Mouse (Mus musculus) intestine, postnatal 0 days (tissue): ENCODE results near the gene Tcl1. TPM values are rescaled to one million over a fixed set of nuclear protein-coding genes. Genes with fewer than 3 reads are reported as not detected.

ENCODE experiments used
- ATAC-seq: fragments of 200-750 bp; cut with Nextera tagmentation; 2 replicates; pipeline ENCODE4 v1.8.0; 2017; ENCODE audit warnings: mild to moderate bottlenecking, moderate TSS enrichment, moderate library complexity
- H3K27ac ChIP-seq: fragments of 300-500 bp; sonication (generic); 2 replicates; pipeline ENCODE4 v1.5.1; 2014; ENCODE audit warnings: mild to moderate bottlenecking, low read depth, low read length, moderate library complexity
- H3K27me3 ChIP-seq: fragments of 300-500 bp; sonication (generic); replicated peaks from 2 replicates; pipeline ENCODE4 v1.6.1; 2014; ENCODE audit warnings: low read length, mixed read lengths; ENCODE audit not compliant: control insufficient read depth, insufficient read depth
- H3K36me3 ChIP-seq: fragments of 300-500 bp; sonication (generic); 2 replicates; pipeline ENCODE4 v1.6.1; 2014; ENCODE audit warnings: mild to moderate bottlenecking, moderate library complexity; ENCODE audit not compliant: control insufficient read depth, insufficient read depth
- H3K4me1 ChIP-seq: fragments of 300-500 bp; sonication (generic); replicated peaks from 2 replicates; pipeline ENCODE4 v1.6.1; 2014; ENCODE audit warnings: antibody characterized with exemption, low read length, mixed read lengths; ENCODE audit not compliant: control insufficient read depth, insufficient read depth
- H3K4me2 ChIP-seq: fragments of 300-500 bp; sonication (generic); replicated peaks from 2 replicates; pipeline ENCODE4 v1.6.1; 2014; ENCODE audit warnings: low read depth, mild to moderate bottlenecking, moderate library complexity
- H3K4me3 ChIP-seq: fragments of 300-500 bp; sonication (generic); 2 replicates; pipeline ENCODE4 v1.5.1; 2014; ENCODE audit warnings: low read depth, low read length
- H3K9ac ChIP-seq: fragments of 300-500 bp; sonication (generic); 2 replicates; pipeline ENCODE4 v1.6.1; 2014; ENCODE audit warnings: mild to moderate bottlenecking, low read depth, low read length
- H3K9me3 ChIP-seq: fragments of 300-500 bp; sonication (generic); 2 replicates; pipeline ENCODE4 v1.6.1; 2016; ENCODE audit warnings: mixed run types; ENCODE audit not compliant: control insufficient read depth
- CTCF ChIP-seq: sonication (generic); IDR thresholded peaks from 2 replicates; pipeline ENCODE4 v1.5.1; 2016; ENCODE audit warnings: low read depth, mild to moderate bottlenecking, control low read depth, antibody characterized with exemption, moderate library complexity
- WGBS: fragments of 180-500 bp; shearing (Covaris S2); extraction: QIAGEN DNeasy Blood & Tissue Kit; methylation state at CpG from one replicate; pipeline ENCODE4 v1.1.7; 2014; 5-methylcytosine and 5-hydroxymethylcytosine counted together
- polyA plus RNA-seq: library from polyadenylated mRNA; unstranded; fragments of >200 nt; fragmentation: Nextera tagmentation; extraction: Ambion mirVana; gene quantifications from 2 replicates; pipeline ENCODE4 v1.2.1, GENCODE M21; 2015

Gene Tcl1
- not detected in 2 replicates for polyA plus RNA-seq

DNA sequence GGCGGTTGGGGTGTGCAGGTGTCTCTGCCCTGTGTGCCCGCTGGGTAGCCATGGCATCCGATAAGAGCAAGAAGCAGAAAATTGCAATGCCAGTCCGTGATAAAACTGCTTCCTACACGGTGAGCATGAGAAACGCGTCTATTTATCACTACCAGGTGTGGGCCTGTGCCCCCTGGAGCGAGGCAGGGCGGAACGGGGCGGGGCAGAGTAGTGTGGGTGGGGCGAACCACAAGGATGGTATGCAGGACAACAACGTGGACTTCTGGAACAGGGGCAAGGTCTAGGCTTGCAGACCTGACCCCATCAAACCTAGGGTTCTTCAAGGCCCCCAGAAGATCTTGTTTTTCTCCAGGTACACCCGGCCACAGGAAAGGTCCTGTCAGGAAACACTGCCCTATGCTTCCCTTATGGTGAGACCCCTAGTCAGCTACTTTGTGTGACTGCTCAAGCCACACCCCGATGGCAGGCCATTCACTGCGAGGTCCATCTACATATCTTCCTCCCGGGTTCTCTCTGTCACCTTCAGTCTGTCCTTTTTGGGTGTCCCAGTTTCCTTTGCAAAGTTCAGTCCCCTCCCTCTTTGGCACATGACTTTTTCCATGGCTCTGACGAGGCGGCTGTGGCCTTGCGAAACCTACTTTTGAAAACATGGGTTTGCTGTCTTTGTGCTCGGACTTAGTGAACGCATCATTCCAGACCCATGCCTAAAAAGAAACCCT lies at the start of gene Tcl1:
Gene Tcl1 (minus strand): TSS at position 193 of the 719 bp plus-strand sequence.
- 87% methylated on average over 22 of the region's 22 CpGs for WGBS
- Histone ChIP-seq H3K9ac (no peak within 1 kb of the TSS), H3K9me3 (no peaks in the 10 kb centered on the region), H3K4me3 (no peak within 1 kb of the TSS), H3K4me2 (no peak within 1 kb of the TSS), H3K27ac (no peak within 1 kb of the TSS), H3K36me3 (no peaks in the 10 kb centered on the region), H3K27me3 (no peaks in the 10 kb centered on the region), H3K4me1 (no peaks in the 10 kb centered on the region)
- no peak for TF ChIP-seq CTCF
- no peak for ATAC-seq

DNA sequence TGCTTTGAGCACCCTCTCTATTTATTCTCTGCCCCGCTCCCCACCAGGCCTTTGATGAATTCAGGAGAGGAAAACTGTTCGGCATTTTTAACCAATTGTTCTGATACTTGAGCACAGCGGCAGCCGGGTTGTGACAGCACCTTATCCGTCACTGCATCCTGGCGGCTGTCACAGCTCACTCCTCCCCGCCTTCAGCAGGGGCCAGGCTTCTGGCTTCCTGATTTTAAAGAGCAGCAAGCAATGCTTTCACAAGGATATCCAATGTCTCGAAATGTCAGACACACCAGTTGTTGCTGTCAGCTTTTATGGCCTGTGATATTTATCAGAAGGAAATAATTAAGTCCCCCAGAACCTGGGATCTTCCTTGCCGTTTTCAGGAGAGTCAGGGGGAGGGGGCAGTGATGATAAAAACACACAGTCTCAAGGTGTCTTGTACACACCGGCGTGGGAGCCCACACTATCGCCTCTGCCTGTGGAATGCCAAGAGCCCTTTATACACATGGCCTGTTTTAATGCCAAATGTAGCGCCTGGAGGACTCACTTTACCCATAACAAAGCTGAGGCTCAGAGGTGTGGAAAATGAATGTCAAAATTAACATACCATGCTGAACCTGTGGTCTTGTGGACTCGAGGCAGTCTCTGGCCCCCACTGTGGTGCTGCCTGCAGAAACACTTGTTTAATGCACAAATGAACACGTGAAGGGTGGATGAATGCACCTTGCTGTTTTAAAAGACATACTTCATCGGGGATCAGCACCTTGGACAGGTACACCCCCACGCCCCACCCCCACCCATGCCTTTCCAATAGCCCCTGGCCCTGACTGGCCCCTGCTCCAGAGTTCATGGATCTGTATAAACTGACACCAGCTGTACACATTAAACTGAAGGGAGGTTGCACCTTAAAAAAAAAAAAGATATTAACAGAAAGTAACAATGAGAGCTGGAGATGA lies 48.7 kb upstream of the Tcl1 start:
- 54% methylated on average over 17 of the region's 17 CpGs for WGBS

DNA sequence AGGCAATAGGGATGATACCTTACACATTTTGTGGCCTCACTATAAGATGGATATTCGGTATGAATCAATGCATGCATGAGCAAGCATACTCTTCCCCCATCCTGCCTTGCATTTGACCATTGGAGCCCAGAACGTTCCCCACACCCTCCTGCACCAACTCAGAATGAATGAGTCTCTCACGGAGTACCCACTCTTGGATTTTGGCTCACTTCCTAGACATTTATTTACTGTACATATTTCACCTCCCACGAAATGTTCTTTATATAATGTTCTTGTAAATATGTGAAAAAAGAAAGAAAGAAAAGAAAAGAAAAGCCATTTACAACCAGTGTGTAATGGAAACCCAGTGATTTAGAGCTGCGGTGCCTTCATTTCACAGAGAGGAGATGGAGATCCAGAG lies 44.5 kb upstream of the Tcl1 start:
- Histone ChIP-seq H3K9ac (no peak overlapping the region), H3K4me3 (no peak overlapping the region), H3K4me2 (no peak overlapping the region), H3K9me3 (no peaks in the 10 kb centered on the region), H3K4me1 (no peaks in the 10 kb centered on the region), H3K27me3 (no peaks in the 10 kb centered on the region), H3K27ac (no peak overlapping the region), H3K36me3 (no peaks in the 10 kb centered on the region)
- TF ChIP-seq CTCF = no peak
- no peak for ATAC-seq
- WGBS = 75% methylated on average over 5 of the region's 5 CpGs

More for the DNA sequence above, 48.7 kb upstream of the Tcl1 start:
- Histone ChIP-seq H3K27me3 (no peaks in the 10 kb centered on the region), H3K4me1 (no peaks in the 10 kb centered on the region), H3K4me2 (no peak overlapping the region), H3K9ac (no peak overlapping the region), H3K36me3 (no peaks in the 10 kb centered on the region), H3K9me3 (no peaks in the 10 kb centered on the region), H3K4me3 (no peak overlapping the region), H3K27ac (no peak overlapping the region)
- no peak for TF ChIP-seq CTCF
- ATAC-seq = no peak

DNA sequence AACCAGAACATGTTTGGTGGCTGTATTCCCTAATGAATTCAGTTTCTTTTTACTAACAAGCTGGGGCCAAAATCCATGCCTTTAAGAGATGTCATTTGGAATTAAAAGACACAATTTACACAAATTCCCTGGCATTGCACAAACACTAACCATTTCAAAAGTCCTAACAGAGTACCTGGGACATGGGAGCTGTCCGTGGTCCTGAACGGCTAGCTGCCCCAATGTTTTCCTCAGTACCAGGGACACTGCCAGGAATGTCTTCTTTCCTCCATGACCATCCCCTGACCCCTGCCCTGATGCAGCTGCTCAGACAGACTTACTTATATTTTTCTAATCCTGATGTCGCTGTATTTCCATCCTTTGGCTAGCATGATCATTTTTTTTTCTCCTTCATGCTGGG lies 43.5 kb upstream of the Tcl1 start:
- no peak for ATAC-seq
- H3K36me3 ChIP-seq = no peaks in the 10 kb centered on the region

DNA sequence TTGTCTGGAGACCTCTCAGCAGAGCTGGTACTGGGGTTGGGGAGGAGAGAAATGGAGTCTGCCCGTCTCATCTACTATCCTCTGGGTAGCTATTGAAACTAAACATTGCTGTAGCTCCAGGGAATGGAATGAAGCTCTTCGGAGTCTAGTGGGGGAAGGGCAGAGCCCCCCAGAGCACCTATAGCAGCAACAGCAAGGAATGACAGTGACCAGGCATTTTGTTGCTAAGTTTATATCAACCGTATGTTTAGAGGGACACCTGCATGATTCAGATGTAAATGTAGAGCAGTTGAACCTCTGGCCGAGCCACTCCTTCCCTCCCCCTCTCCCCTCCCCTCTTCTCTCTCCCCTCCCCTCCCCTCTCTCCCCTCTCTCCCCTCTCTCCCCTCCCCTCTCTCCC lies 36.6 kb upstream of the Tcl1 start:
- Histone ChIP-seq H3K9me3 (no peaks in the 10 kb centered on the region), H3K4me2 (no peak overlapping the region), H3K27me3 (no peaks in the 10 kb centered on the region), H3K4me1 (no peaks in the 10 kb centered on the region), H3K27ac (no peak overlapping the region), H3K4me3 (no peak overlapping the region), H3K9ac (no peak overlapping the region), H3K36me3 (no peaks in the 10 kb centered on the region)
- WGBS = 47% methylated on average over 4 of the region's 4 CpGs
- ATAC-seq = no peak
- no peak for TF ChIP-seq CTCF

More for the DNA sequence above, 43.5 kb upstream of the Tcl1 start:
- Histone ChIP-seq H3K4me2 (no peak overlapping the region), H3K27ac (no peak overlapping the region), H3K9me3 (no peaks in the 10 kb centered on the region), H3K9ac (no peak overlapping the region), H3K27me3 (no peaks in the 10 kb centered on the region), H3K4me3 (no peak overlapping the region), H3K4me1 (no peaks in the 10 kb centered on the region)
- TF ChIP-seq CTCF = no peak
- WGBS = 7% methylated on average over 3 of the region's 3 CpGs

DNA sequence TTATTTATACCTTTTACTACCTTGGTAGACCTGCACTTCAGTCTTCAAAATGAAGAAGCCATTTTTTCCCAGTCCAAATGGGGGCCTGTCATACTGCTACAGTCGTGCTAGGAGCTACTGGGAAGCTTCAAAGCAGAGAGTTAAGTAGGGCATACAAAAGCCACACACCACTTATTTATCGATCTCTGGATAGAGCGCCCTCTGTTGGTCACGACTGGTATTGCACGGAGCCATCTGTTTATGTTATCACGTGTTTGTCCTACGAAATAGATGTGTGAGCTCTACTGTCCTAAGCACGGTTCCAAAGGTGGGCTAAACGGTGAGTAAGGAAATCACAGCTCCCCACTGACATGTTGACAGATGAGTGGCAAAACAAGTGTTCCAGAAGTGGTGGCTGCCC lies 36.2 kb upstream of the Tcl1 start:
- H3K4me1 ChIP-seq = no peaks in the 10 kb centered on the region
- no peaks in the 10 kb centered on the region for H3K36me3 ChIP-seq
- H3K27me3 ChIP-seq = no peaks in the 10 kb centered on the region
- H3K9ac ChIP-seq = no peak overlapping the region
- H3K4me2 ChIP-seq = no peak overlapping the region
- H3K9me3 ChIP-seq = no peaks in the 10 kb centered on the region
- H3K4me3 ChIP-seq = no peak overlapping the region
- H3K27ac ChIP-seq = no peak overlapping the region
- ATAC-seq = no peak
- 10% methylated on average over 9 of the region's 9 CpGs for WGBS
- TF ChIP-seq CTCF = peak; percentile 66
